Mouse (Mus musculus) heart, embryonic 13.5 days (tissue): ENCODE data around the gene Malrd1. TPM values are rescaled to one million over a fixed set of nuclear protein-coding genes. Genes with fewer than 3 reads are reported as not detected.
"Not testable (repeated sequence)": the region's sequence is repeated elsewhere in the genome, so short reads cannot be mapped to it uniquely, and the experiment has no call there.

Experiments
- ATAC-seq: fragments of 200-750 bp; cut with Nextera tagmentation; 2 replicates; pipeline ENCODE4 v1.8.0; 2017; ENCODE audit warnings: moderate TSS enrichment; ENCODE audit not compliant: insufficient number of reproducible peaks, low FRiP score, low TSS enrichment; ENCODE audit errors: extremely low read depth
- H3K27ac ChIP-seq: fragments of 300-500 bp; sonication (generic); replicated peaks from 2 replicates; pipeline ENCODE4 v1.5.1; 2015; ENCODE audit warnings: moderate library complexity, mild to moderate bottlenecking, inconsistent platforms
- H3K27me3 ChIP-seq: fragments of 300-500 bp; sonication (generic); replicated peaks from 2 replicates; pipeline ENCODE4 v1.6.1; 2015; ENCODE audit warnings: mild to moderate bottlenecking, inconsistent platforms
- H3K36me3 ChIP-seq: fragments of 300-500 bp; sonication (generic); 2 replicates; pipeline ENCODE4 v1.6.1; 2015; ENCODE audit warnings: mild to moderate bottlenecking, inconsistent platforms
- H3K4me1 ChIP-seq: fragments of 300-500 bp; sonication (generic); 2 replicates; pipeline ENCODE4 v1.6.1; 2015; ENCODE audit warnings: inconsistent platforms
- H3K4me2 ChIP-seq: fragments of 300-500 bp; sonication (generic); 2 replicates; pipeline ENCODE4 v1.6.1; 2015; ENCODE audit warnings: inconsistent platforms, mild to moderate bottlenecking, moderate library complexity
- H3K4me3 ChIP-seq: fragments of 300-500 bp; sonication (generic); 2 replicates; pipeline ENCODE4 v1.5.1; 2015; ENCODE audit warnings: moderate library complexity, mild to moderate bottlenecking, inconsistent platforms
- H3K9ac ChIP-seq: fragments of 300-500 bp; sonication (generic); 2 replicates; pipeline ENCODE4 v1.6.1; 2015; ENCODE audit warnings: inconsistent platforms, mild to moderate bottlenecking, moderate library complexity
- H3K9me3 ChIP-seq: fragments of 300-500 bp; sonication (generic); 2 replicates; pipeline ENCODE4 v1.6.1; 2016; ENCODE audit warnings: inconsistent platforms
- WGBS: fragments of 180-500 bp; shearing (Covaris S2); methylation state at CpG from one replicate; pipeline ENCODE4 v1.1.7; 2015; ENCODE audit warnings: mixed read lengths; 5-methylcytosine and 5-hydroxymethylcytosine counted together
- polyA plus RNA-seq: library from polyadenylated mRNA; unstranded; fragments of >200 nt; fragmentation: Nextera tagmentation; extraction: Ambion mirVana; gene quantifications from 2 replicates; pipeline ENCODE4 v1.2.1, GENCODE M21; 2015

The Malrd1 gene
- polyA plus RNA-seq, 1 experiment from 2014 or later: not detected

DNA sequence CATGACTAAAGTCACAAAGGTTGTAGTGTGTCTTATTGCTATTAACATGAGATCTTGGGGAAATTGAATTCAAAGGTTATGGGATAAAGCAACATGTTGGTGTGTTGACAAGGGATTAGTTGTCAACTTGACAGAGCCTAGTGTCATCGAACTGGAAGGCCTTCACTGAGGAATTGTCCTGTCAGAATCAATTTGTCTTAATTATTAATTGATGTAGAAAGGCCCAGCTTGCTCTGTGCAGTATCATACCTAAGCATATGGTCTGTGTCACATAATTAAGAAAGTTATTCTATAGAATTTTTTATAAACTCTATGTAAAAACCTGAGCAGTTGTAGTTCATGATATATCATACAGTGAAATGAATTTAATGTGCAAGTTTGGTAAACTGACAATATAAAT is 289.4 kb downstream of the Malrd1 start:
- no peaks in the 10 kb centered on the region for H3K4me1 ChIP-seq
- WGBS: 58% methylated on average over 1 of the region's 1 CpGs
- no peak for ATAC-seq
- no peak overlapping the region for H3K9ac ChIP-seq
- no peaks in the 10 kb centered on the region for H3K36me3 ChIP-seq
- H3K27me3 ChIP-seq: no peaks in the 10 kb centered on the region
- H3K4me2 ChIP-seq: no peak overlapping the region
- no peak overlapping the region for H3K27ac ChIP-seq
- no peak overlapping the region for H3K4me3 ChIP-seq
- no peaks in the 10 kb centered on the region for H3K9me3 ChIP-seq

DNA sequence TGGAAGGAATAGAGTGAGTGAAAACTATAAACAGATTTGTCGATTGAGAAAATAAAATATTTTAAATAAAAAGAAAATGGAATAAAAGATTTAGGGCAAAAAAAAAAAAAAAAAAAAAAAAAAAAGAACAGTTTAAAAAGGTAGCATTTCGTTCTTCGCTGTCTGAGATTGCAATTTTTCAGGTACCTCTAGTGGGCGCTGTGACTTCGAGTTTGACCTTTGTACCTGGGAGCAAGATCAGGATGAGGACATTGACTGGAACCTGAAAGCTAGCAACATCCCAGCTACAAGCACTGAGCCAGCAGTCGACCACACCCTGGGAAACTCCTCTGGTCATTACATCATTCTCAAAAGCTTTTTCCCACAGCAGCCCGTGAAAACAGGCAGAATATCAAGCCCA is 343.1 kb downstream of the Malrd1 start:
- ATAC-seq: no peak
- no peak overlapping the region for H3K9ac ChIP-seq
- WGBS: 26% methylated on average over 7 of the region's 7 CpGs

DNA sequence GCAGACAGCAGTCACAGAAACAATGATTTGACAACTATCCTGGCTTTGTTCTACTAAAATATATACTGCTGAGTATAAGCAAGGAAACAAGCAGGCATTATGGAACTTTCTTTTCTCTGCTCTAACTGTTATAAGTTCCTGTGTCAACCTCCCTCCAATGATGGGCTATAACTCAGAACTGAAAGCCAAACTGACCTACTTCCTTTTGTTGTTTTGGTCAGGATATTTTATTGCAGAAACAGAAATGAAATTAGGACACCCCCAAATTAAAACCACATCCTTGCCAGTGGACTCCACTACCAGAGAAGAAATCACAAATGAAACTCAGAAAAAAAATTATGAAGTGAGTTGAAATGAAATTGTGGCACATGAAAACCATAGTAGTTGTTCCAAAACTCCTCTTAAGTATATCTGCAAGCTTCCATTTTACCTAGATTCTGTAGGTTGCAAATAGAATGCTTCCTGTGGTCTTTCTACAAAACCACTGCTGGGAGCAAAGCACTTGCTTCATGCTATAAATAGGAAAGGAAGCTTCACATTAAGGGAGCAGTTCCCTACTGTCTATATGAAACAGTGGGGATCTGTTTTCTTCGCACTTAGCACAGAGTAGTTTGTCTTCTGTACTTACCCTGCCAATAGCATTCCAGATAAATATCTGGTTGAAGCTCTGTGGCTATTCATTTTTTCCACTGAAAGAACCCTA is 367.3 kb downstream of the Malrd1 start:
- Histone ChIP-seq H3K9me3 (no peaks in the 10 kb centered on the region), H3K27me3 (no peaks in the 10 kb centered on the region), H3K4me2 (no peak overlapping the region), H3K36me3 (no peaks in the 10 kb centered on the region), H3K27ac (no peak overlapping the region), H3K4me1 (no peaks in the 10 kb centered on the region), H3K4me3 (no peak overlapping the region), H3K9ac (no peak overlapping the region)
- WGBS: 61% methylated on average over 1 of the region's 1 CpGs
- no peak for ATAC-seq

More for the DNA sequence above, 343.1 kb downstream of the Malrd1 start:
- H3K4me3 ChIP-seq: no peak overlapping the region
- H3K27ac ChIP-seq: no peak overlapping the region
- no peak overlapping the region for H3K4me2 ChIP-seq
- no peaks in the 10 kb centered on the region for H3K4me1 ChIP-seq
- no peaks in the 10 kb centered on the region for H3K27me3 ChIP-seq
- no peaks in the 10 kb centered on the region for H3K36me3 ChIP-seq
- no peaks in the 10 kb centered on the region for H3K9me3 ChIP-seq

DNA sequence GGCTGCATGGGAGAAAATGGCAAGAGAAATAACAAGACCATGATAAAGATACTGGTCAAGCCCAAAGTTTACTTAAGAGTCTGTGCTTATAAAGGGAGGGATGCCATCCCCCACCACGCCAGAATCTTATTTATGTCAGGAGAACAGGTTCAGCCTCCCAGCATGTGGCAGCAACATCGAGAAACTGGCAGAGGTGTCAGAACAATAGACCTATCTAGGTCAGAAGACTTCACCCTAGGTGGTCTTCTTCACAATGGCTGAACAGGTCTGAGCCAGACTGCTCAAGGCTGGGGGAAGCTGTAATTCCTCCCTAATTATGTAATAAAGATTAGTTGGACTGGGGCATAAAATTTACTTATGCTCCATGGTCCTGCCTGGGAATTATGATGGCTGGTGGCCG is 399.2 kb downstream of the Malrd1 start:
- no peak overlapping the region for H3K27ac ChIP-seq
- no peaks in the 10 kb centered on the region for H3K27me3 ChIP-seq
- no peak overlapping the region for H3K4me3 ChIP-seq
- no peak for ATAC-seq
- 40% methylated on average over 3 of the region's 3 CpGs for WGBS
- no peaks in the 10 kb centered on the region for H3K36me3 ChIP-seq
- H3K9ac ChIP-seq: no peak overlapping the region
- no peak overlapping the region for H3K4me2 ChIP-seq
- H3K9me3 ChIP-seq: no peaks in the 10 kb centered on the region
- no peaks in the 10 kb centered on the region for H3K4me1 ChIP-seq

DNA sequence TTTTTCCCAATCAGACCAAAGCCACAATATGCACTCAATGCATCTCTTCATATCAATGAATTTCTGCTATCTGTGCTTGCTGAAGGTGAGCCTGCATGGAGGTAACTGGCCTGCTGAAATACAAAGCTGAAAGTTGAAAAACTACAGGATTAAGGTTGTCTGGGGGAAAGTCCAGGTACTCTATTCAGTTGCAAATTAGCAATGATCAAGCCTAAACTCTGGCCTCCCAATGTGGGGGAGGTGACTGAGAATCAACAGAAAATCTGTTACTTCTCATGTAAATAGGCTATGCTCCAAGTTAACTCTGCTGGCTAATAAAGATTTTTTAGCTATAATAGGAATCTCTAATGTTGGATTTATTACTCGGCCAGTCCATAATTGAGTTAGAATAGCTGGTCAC is 399.8 kb downstream of the Malrd1 start:
- no peak for ATAC-seq
- Histone ChIP-seq H3K9me3 (no peaks in the 10 kb centered on the region), H3K36me3 (no peaks in the 10 kb centered on the region), H3K4me2 (no peak overlapping the region), H3K9ac (no peak overlapping the region), H3K4me1 (no peaks in the 10 kb centered on the region), H3K4me3 (no peak overlapping the region), H3K27ac (no peak overlapping the region), H3K27me3 (no peaks in the 10 kb centered on the region)
- WGBS: 55% methylated on average over 1 of the region's 1 CpGs

DNA sequence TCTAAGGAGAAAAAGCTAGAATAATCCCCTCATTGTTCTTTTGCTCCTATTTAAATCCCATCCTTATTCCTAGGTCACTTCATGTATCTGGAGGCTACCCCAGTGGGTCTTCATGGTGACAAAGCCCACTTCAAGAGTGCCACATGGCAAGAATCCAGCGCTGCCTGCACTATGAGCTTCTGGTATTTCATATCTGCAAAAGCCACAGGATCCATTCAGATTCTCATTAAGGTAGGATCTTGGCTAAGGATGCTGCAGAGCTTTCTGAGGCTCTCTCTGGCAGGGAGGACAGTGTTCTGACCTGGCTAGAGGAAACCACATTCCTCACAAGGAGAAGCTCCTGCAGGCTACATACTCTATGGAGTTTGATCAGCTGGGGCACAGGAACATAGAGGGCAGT is 405.2 kb downstream of the Malrd1 start:
- H3K27me3 ChIP-seq: no peaks in the 10 kb centered on the region
- H3K4me1 ChIP-seq: no peaks in the 10 kb centered on the region
- H3K36me3 ChIP-seq: no peaks in the 10 kb centered on the region
- H3K9me3 ChIP-seq: no peaks in the 10 kb centered on the region
- ATAC-seq: no peak
- no peak overlapping the region for H3K4me2 ChIP-seq
- H3K4me3 ChIP-seq: no peak overlapping the region
- WGBS: 78% methylated on average over 1 of the region's 1 CpGs
- H3K27ac ChIP-seq: no peak overlapping the region
- H3K9ac ChIP-seq: no peak overlapping the region

DNA sequence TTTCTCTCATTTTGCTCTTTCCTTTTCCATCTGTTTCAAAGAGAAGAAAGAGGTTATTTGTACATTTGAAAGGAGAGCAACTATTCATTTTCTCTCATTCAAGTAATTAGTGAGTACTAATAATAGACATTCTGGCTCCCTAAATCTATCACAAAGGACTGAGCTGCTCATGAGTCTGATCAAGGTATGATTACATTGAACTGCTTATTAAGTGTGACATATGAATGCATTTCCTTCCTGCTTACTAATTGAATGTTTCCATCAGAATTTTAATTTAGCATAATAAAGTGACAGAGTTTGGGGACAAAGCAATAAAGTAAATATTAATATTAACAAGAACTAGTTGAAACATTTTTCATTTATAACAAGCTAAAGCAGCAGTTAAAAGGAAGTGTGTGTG is 405.6 kb downstream of the Malrd1 start:
- no peak for ATAC-seq
- Histone ChIP-seq H3K4me1 (no peaks in the 10 kb centered on the region), H3K27ac (no peak overlapping the region), H3K9ac (no peak overlapping the region), H3K4me3 (no peak overlapping the region), H3K36me3 (no peaks in the 10 kb centered on the region), H3K9me3 (no peaks in the 10 kb centered on the region), H3K27me3 (no peaks in the 10 kb centered on the region), H3K4me2 (no peak overlapping the region)

DNA sequence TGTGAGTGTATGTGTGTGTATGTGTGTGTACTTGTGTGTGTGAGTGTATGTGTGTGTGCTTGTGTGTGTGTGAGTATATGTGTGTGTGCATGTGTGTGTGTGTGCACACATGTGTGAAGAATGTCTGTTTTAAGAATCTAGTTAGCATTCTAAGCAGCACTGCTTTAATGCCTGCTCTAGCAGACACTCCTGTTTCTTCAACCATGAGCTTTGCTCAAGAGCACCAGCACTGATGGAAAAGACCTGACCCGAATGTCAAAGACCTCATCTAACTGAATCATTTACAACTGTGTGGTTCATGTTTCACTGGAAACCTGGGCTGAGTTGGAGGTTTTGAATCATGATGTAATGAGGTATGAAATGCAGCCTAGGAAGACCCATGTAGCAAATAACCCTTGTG is 406.1 kb downstream of the Malrd1 start:
- Histone ChIP-seq H3K4me1 (no peaks in the 10 kb centered on the region), H3K36me3 (no peaks in the 10 kb centered on the region), H3K27me3 (no peaks in the 10 kb centered on the region), H3K4me3 (no peak overlapping the region), H3K27ac (no peak overlapping the region), H3K4me2 (no peak overlapping the region), H3K9ac (no peak overlapping the region), H3K9me3 (no peaks in the 10 kb centered on the region)
- 50% methylated on average over 1 of the region's 1 CpGs for WGBS
- ATAC-seq: no peak

DNA sequence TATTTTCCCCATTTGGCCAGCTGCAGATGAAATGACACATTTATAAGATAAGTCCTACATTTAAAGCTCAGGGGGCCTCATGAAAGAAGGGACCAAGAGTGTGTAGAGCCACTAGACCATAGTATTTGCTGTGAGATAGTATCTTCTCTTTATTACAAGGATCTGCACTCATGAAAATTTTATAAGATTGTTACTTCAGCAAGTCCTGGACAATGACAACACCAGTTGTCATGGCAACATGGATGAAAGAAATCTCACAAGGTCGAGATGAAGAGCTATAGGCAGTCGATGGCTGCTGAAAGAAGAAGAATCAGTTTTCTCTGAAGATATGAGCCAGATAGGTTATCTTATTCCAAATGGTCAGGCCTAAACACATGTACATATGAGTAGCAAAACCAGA is 476.6 kb downstream of the Malrd1 start:
- no peaks in the 10 kb centered on the region for H3K27me3 ChIP-seq
- H3K9ac ChIP-seq: no peak overlapping the region
- no peaks in the 10 kb centered on the region for H3K9me3 ChIP-seq
- H3K4me1 ChIP-seq: no peaks in the 10 kb centered on the region
- H3K27ac ChIP-seq: no peak overlapping the region
- H3K4me2 ChIP-seq: no peak overlapping the region
- H3K36me3 ChIP-seq: no peaks in the 10 kb centered on the region
- 65% methylated on average over 2 of the region's 2 CpGs for WGBS
- ATAC-seq: no peak
- no peak overlapping the region for H3K4me3 ChIP-seq

DNA sequence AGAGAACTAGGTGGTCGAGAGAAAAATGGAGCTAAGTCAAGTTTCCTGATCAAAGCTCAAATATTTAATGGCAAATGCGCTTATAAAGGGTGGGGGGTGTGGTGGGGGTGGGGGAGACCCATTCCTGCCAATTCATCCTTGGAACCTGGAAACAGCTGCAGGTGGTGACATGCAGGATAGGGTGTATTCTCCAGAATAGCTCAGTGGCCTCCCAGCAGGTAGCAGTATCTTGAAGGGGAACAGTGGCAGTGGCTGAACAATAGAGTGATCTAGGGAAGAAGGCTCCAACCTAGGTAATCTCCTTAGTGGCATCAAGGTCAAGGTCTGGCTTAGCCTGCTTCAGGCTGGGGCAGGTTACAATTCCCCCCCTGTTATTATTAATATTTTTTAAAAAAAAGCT is 490.8 kb downstream of the Malrd1 start:
- H3K36me3 ChIP-seq, H3K9me3 ChIP-seq, H3K4me1 ChIP-seq, ATAC-seq, H3K4me2 ChIP-seq, H3K27me3 ChIP-seq, H3K27ac ChIP-seq, H3K4me3 ChIP-seq, H3K9ac ChIP-seq: not testable (repeated sequence)
- WGBS: 74% methylated on average over 2 of the region's 2 CpGs

DNA sequence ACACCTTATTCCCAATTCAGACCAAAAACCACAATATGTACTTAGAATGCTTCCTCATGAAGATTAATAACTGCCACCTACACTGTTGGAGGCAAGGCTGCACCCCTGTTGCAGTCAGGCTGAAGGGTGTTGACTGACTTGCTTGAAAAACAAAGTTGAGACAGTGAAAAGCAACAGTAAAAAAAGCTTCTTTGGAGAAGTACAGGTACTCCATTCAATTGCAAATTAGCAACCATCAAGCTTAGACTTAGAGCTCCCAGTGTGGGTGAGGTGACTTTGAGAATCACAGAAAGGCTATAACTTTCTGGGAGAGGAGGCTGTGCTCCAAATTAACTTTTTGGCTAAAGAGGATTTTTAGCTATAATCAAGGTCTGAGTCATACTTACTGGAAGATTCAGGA is 491.4 kb downstream of the Malrd1 start:
- not testable (repeated sequence) for H3K27ac ChIP-seq, H3K4me2 ChIP-seq, H3K36me3 ChIP-seq, ATAC-seq, H3K9ac ChIP-seq, H3K27me3 ChIP-seq, H3K4me1 ChIP-seq, H3K4me3 ChIP-seq, H3K9me3 ChIP-seq

DNA sequence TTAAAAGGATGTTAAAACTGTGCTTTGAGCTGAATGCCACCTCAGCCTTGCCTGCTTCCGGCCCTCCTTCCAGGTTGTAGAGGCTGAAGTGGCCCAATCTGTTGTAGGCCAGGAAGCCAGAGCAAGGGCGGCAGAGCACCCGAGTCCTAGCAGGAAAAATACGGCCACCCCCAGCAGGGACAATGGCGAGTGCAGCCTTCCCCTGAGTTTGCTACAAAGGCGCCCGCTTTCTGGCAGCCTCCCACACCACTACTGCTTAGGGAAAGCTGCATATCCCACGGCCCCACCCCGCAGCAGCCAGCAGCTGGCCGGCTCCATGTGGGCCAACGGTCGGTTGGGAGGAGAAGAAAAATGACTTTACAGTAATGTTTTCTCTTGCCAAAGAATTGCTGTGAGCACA is 503.5 kb downstream of the Malrd1 start:
- ATAC-seq: no peak
- no peak overlapping the region for H3K4me3 ChIP-seq
- no peak overlapping the region for H3K9ac ChIP-seq
- no peaks in the 10 kb centered on the region for H3K36me3 ChIP-seq
- 57% methylated on average over 12 of the region's 12 CpGs for WGBS
- no peak overlapping the region for H3K27ac ChIP-seq
- no peaks in the 10 kb centered on the region for H3K27me3 ChIP-seq
- no peaks in the 10 kb centered on the region for H3K4me1 ChIP-seq
- H3K4me2 ChIP-seq: no peak overlapping the region
- H3K9me3 ChIP-seq: no peaks in the 10 kb centered on the region
